Mouse (Mus musculus) CH12.LX (cell line): ENCODE measurements around the gene Ica1l. TPM values are rescaled to one million over a fixed set of nuclear protein-coding genes. Genes with fewer than 3 reads are reported as not detected.
A peak's percentile ranks its signal among the peaks of the same experiment; 100 is the strongest.

Experiments
- DNase-seq: peaks from one replicate; pipeline ENCODE4 v3.0.0-alpha.2; 2013; ENCODE audit errors: extremely low read depth
- H3K27ac ChIP-seq: 2 replicates; pipeline ENCODE4 v1.5.1; 2012; ENCODE audit warnings: low read depth, mild to moderate bottlenecking, control low read depth, moderate library complexity; ENCODE audit not compliant: insufficient read depth
- H3K27me3 ChIP-seq: replicated peaks from 2 replicates; pipeline ENCODE3; 2012; ENCODE audit warnings: inconsistent platforms
- H3K36me3 ChIP-seq, 2 experiments: replicated peaks in 1 of 2; 2 replicates each; pipeline versions ENCODE3 to v1.6.1; 2012; ENCODE audit warnings: inconsistent platforms in 1 of 2, low read length in 1 of 2, mild to moderate bottlenecking in 1 of 2, mixed read lengths in 1 of 2, moderate library complexity in 1 of 2; ENCODE audit not compliant: control insufficient read depth in 1 of 2, insufficient read depth in 1 of 2
- H3K4me1 ChIP-seq, 2 experiments: 2 replicates each; pipeline ENCODE4 v1.6.1; 2012; ENCODE audit warnings: inconsistent platforms in 1 of 2, moderate library complexity in 1 of 2; ENCODE audit not compliant: insufficient read depth in 2 of 2, control insufficient read depth in 1 of 2
- H3K4me2 ChIP-seq: 2 replicates; pipeline ENCODE4 v1.6.1; 2012; ENCODE audit warnings: low read depth, mild to moderate bottlenecking, control low read depth; ENCODE audit not compliant: poor library complexity, insufficient read depth, severe bottlenecking
- H3K4me3 ChIP-seq, 3 experiments: fragments of 150-350 bp in 1 of 3; sonication (generic) in 1 of 3; replicated peaks in 1 of 3; 2 replicates each; pipeline versions ENCODE3 to v1.5.1; 2011 to 2012; ENCODE audit warnings: low read depth in 2 of 3, low read length in 2 of 3, mild to moderate bottlenecking in 2 of 3, moderate library complexity in 2 of 3, control low read depth in 1 of 3, improper control_type of control experiment in 1 of 3, inconsistent platforms in 1 of 3, mixed read lengths in 1 of 3; ENCODE audit not compliant: poor library complexity in 1 of 3
- H3K79me2 ChIP-seq: replicated peaks from 2 replicates; pipeline ENCODE4 v1.6.1; 2012; ENCODE audit warnings: mild to moderate bottlenecking, moderate library complexity; ENCODE audit not compliant: control insufficient read depth, poor library complexity, insufficient read depth, severe bottlenecking; ENCODE audit errors: extremely low read depth
- H3K9ac ChIP-seq: 2 replicates; pipeline ENCODE4 v1.6.1; 2012; ENCODE audit warnings: low read depth, mild to moderate bottlenecking, control low read depth, moderate library complexity; ENCODE audit not compliant: insufficient read depth
- H3K9me3 ChIP-seq: replicated peaks from 2 replicates; pipeline ENCODE3; 2012; ENCODE audit warnings: low read length, inconsistent platforms, mixed read lengths
- E2F4 ChIP-seq: IDR thresholded peaks from 2 replicates; pipeline ENCODE4 v1.6.1; 2011; ENCODE audit warnings: low read depth, low read length, improper control_type of control experiment; ENCODE audit not compliant: insufficient replicate concordance
- EP300 ChIP-seq: IDR thresholded peaks from 2 replicates; pipeline ENCODE4 v1.6.1; 2011; ENCODE audit warnings: low read length, improper control_type of control experiment
- GABPA ChIP-seq: IDR thresholded peaks from 2 replicates; pipeline ENCODE4 v1.6.1; 2012; ENCODE audit warnings: low read depth, low read length, improper control_type of control experiment, inconsistent platforms; ENCODE audit not compliant: insufficient replicate concordance
- IRF4 ChIP-seq: IDR thresholded peaks from 2 replicates; pipeline ENCODE4 v1.6.1; 2014; ENCODE audit warnings: low read depth, mild to moderate bottlenecking, inconsistent platforms, low read length, improper control_type of control experiment
- MAFK ChIP-seq: IDR thresholded peaks from 2 replicates; pipeline ENCODE4 v1.6.1; 2011; ENCODE audit warnings: low read length, improper control_type of control experiment; ENCODE audit not compliant: insufficient replicate concordance
- MXI1 ChIP-seq: IDR thresholded peaks from 2 replicates; pipeline ENCODE4 v1.6.1; 2011; ENCODE audit warnings: mild to moderate bottlenecking, low read depth, low read length, improper control_type of control experiment
- PAX5 ChIP-seq: IDR thresholded peaks from 2 replicates; pipeline ENCODE4 v1.6.1; 2012; ENCODE audit warnings: low read length, inconsistent platforms, mixed read lengths
- POLR2A ChIP-seq: IDR thresholded peaks from 2 replicates; pipeline ENCODE4 v1.6.1; 2011; ENCODE audit warnings: low read depth, mild to moderate bottlenecking, improper control_type of control experiment, low read length
- TBP ChIP-seq: conservative IDR thresholded peaks from 2 replicates; pipeline ENCODE4 v1.6.1; 2011; ENCODE audit warnings: low read depth, low read length, improper control_type of control experiment
- USF1 ChIP-seq: IDR thresholded peaks from 2 replicates; pipeline ENCODE4 v1.6.1; 2014; ENCODE audit warnings: low read depth, mild to moderate bottlenecking, inconsistent platforms, low read length, improper control_type of control experiment
- dilution Hi-C: fragments of 300-500 bp; cut with MboI; formaldehyde crosslinking; loops from 2 replicates; pipeline ENCODE4 v1.14.3; 2020; ENCODE audit warnings: low sequenced_read_pairs; ENCODE audit not compliant: extremely low pct_unique_long_range_greater_than_20kb, extremely low pct_ligation_motif_present
- in situ Hi-C: fragments of 300-500 bp; cut with MboI; formaldehyde crosslinking; loops from 3 replicates; pipeline ENCODE4 v1.14.3; 2019; ENCODE audit warnings: low sequenced_read_pairs, low pct_ligation_motif_present, low pct_unique_long_range_greater_than_20kb, mixed read lengths
- polyA plus RNA-seq: library from polyadenylated mRNA; unstranded; fragments of >175 nt; gene quantifications from 2 replicates; pipeline ENCODE4 v1.2.1, GENCODE M21; 2012; ENCODE audit warnings: low read depth; ENCODE audit not compliant: insufficient read length
- total RNA-seq, 2 experiments: library from RNA; depleted of rRNA; stranded (reverse); fragments of 300-350 nt in 1 of 2; fragments of >200 nt in 1 of 2; gene quantifications; 2 replicates each; pipeline ENCODE4 v1.2.3; 2012 to 2014

The Ica1l gene
- total and polyA plus RNA-seq, 3 experiments = 2.2 to 6.0 (median 5.0) TPM

GRCm38 (mm10) chr1:60044595-60044994, 1.6 kb upstream of the Ica1l start:
- H3K27ac ChIP-seq = no peak overlapping the region
- in situ Hi-C loops (no loop called here), dilution Hi-C loops (no loop called here)
- H3K79me2 ChIP-seq = no peaks in the 10 kb centered on the region
- H3K36me3 ChIP-seq = no peaks in the 10 kb centered on the region
- DNase-seq = no peak
- no peaks in the 10 kb centered on the region; a peak in 1 of 4 replicates for H3K4me1 ChIP-seq
- TF ChIP-seq IRF4 (no peak), MAFK (no peak), EP300 (no peak), PAX5 (no peak), POLR2A (no peak), TBP (peak; percentile 85), MXI1 (no peak)
- no peak overlapping the region for H3K9ac ChIP-seq
- no peaks in the 10 kb centered on the region for H3K9me3 ChIP-seq
- H3K4me2 ChIP-seq = no peak overlapping the region
- peaks cover 29% of the 10 kb centered on the region for H3K27me3 ChIP-seq
- H3K4me3 ChIP-seq = no peak overlapping the region

DNA sequence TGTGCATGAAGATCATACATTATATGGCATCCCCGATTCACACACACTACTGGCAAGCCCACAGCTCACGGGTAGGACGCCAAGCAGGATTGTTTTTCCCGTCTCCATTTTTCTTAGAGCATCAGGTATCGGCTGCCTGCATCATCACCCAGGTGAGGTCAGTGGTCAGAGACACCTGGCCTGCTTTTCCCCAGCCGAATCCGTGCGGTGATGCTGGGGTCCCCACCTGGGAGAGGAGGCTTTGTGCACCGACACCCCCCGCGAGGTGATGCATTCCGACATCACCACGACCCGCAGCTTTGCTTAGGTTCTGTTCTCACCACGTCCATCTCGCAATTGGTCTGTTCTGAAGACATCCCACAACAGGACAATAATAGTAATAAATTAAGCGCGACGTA, 587 bp downstream of the Ica1l start:
- H3K36me3 ChIP-seq = no peaks in the 10 kb centered on the region
- peaks cover 29% of the 10 kb centered on the region for H3K27me3 ChIP-seq
- no peaks in the 10 kb centered on the region for H3K9me3 ChIP-seq
- in situ Hi-C loops = no loop called here
- DNase-seq = no peak
- H3K4me2 ChIP-seq = peak overlapping the region; percentile 97
- no peak for TF ChIP-seq USF1
- H3K4me1 ChIP-seq = no peaks in the 10 kb centered on the region; a peak in 1 of 4 replicates
- 0 out of 2 replicates have a peak overlapping the region, but pooled peaks have one; percentile 43 for H3K9ac ChIP-seq
- no peak overlapping the region for H3K27ac ChIP-seq
- H3K4me3 ChIP-seq = peak overlapping the region; percentile 24 to 69 (median 52)
- dilution Hi-C loops = no loop called here
- H3K79me2 ChIP-seq = no peaks in the 10 kb centered on the region

DNA sequence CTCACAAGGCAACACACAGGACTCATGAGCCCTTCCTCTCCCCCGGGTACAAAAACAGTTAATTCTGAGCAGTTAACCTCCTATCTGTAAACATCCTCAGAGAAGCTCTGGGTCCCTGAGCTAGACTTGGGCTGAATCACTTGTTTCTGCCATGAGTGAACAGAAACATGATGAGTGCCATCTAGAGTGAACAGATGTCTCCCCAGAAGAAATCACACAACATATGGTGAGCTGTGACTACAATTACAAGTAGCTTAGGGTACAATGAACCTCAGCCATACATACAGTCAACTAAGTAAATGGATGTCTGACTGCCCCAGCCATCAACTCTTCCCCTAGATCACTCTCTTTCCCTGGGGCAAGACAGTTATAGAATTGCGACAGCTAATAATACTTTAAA, 7.9 kb downstream of the Ica1l start:
- Histone ChIP-seq H3K4me1 (peaks cover 0 to 2% of the 10 kb centered on the region in 2 experiments; a peak in 1 of 4 replicates), H3K27ac (no peak overlapping the region), H3K9ac (no peak overlapping the region), H3K36me3 (no peaks in the 10 kb centered on the region), H3K79me2 (no peaks in the 10 kb centered on the region), H3K9me3 (no peaks in the 10 kb centered on the region), H3K4me3 (no peak overlapping the region), H3K27me3 (no peaks in the 10 kb centered on the region), H3K4me2 (no peak overlapping the region)
- in situ Hi-C loops = no loop called here
- no peak for TF ChIP-seq PAX5
- TF ChIP-seq E2F4 = no peak
- TF ChIP-seq GABPA = no peak
- no peak for DNase-seq
- dilution Hi-C loops = no loop called here
